Mouse (Mus musculus) megakaryocyte, embryonic 14.5 days (primary cell): Measurements from ENCODE around the gene Slc5a11.

Experiments
- FLI1 ChIP-seq: IDR thresholded peaks from 2 replicates; pipeline ENCODE4 v1.6.1; 2012; ENCODE audit warnings: low read length, inconsistent platforms, mixed read lengths
- GATA1 ChIP-seq: IDR thresholded peaks from 3 replicates; pipeline ENCODE4 v1.6.1; 2012; ENCODE audit warnings: mixed read lengths, low read length, inconsistent platforms, borderline replicate concordance

DNA sequence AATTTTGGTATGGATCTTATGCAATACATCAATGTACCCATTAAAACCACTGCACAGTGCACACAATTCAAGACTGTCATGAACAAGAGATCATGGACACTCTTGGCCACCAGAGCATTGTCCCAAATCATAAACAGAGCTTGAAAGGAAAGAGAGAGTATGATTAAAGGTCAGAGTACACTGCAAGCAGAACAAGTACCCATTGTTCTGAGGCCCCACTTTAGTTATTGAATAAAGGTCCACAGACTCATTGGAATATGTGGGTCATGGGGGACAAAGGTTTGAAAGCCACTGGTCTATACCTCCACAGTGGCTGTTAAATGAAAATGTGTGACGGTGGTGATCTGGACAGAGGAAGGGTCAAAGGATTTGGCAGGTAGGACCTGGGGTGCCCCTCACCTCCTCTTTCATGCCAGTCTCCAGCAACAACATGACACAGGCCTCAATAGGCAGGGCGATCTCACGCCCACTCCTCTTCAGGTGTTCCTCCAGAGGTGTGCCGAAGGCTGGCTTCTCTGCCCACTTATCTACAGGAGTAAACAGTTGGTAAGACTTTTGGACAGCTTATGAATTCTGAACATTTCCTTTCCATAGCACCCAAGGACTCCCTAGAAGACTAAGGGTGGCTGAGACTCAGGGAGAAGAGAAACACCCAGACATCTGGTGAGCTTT, 93.4 kb downstream of the Slc5a11 start:
- no peak for TF ChIP-seq GATA1
- TF ChIP-seq FLI1, result no peak
